Mouse (Mus musculus) heart, embryonic 10.5 days (tissue): ENCODE measurements at regions not wholly inside any gene's neighbourhood (a gene's known extent, or its start where the extent isn't known, plus 50 kb on each side); places are given as distances from the start of the nearest gene placed in this dataset.

Experiments
- DNase-seq: peaks from one replicate; pipeline ENCODE4 v3.0.0-alpha.2; 2017; ENCODE audit warnings: low spot score
- H3K27ac ChIP-seq: fragments of 300-500 bp; sonication (generic); 2 replicates; pipeline ENCODE4 v1.5.1; 2016; ENCODE audit warnings: mild to moderate bottlenecking
- H3K27me3 ChIP-seq: fragments of 300-500 bp; sonication (generic); 2 replicates; pipeline ENCODE4 v1.6.1; 2016; ENCODE audit warnings: mild to moderate bottlenecking; ENCODE audit not compliant: poor library complexity, insufficient read depth, severe bottlenecking
- H3K36me3 ChIP-seq: fragments of 300-500 bp; sonication (generic); 2 replicates; pipeline ENCODE4 v1.6.1; 2016; ENCODE audit warnings: mild to moderate bottlenecking, moderate library complexity
- H3K4me1 ChIP-seq: fragments of 300-500 bp; sonication (generic); 2 replicates; pipeline ENCODE4 v1.6.1; 2016; ENCODE audit warnings: mild to moderate bottlenecking
- H3K4me3 ChIP-seq: fragments of 300-500 bp; sonication (generic); 2 replicates; pipeline ENCODE4 v1.5.1; 2016; ENCODE audit warnings: mild to moderate bottlenecking, moderate library complexity
- H3K9me3 ChIP-seq: fragments of 300-500 bp; sonication (generic); 2 replicates; pipeline ENCODE4 v1.6.1; 2016; ENCODE audit warnings: mild to moderate bottlenecking, moderate library complexity
- WGBS: fragments of 180-500 bp; shearing (Covaris S2); methylation state at CpG from one replicate; pipeline ENCODE4 v1.1.7; 2016; 5-methylcytosine and 5-hydroxymethylcytosine counted together

GRCm38 (mm10) chr10:17411300-17411987 lies 311.6 kb upstream of the Cited2 start:
- Histone ChIP-seq H3K4me1 (peaks cover 7% of the 10 kb centered on the region; the same call in 1 of the 2 replicates), H3K27ac (peak overlapping the region; percentile 47; the same call in 1 of the 2 replicates), H3K9me3 (no peaks in the 10 kb centered on the region), H3K27me3 (no peaks in the 10 kb centered on the region), H3K4me3 (no peak overlapping the region), H3K36me3 (no peaks in the 10 kb centered on the region; the same call in 1 of the 2 replicates)
- DNase-seq: no peak
- 46% methylated on average over 4 of the region's 4 CpGs for WGBS

- H3K4me3 ChIP-seq: no peak overlapping the region
- no peaks in the 10 kb centered on the region for H3K36me3 ChIP-seq
- WGBS: 84% methylated on average over 3 of the region's 3 CpGs
- H3K27me3 ChIP-seq: no peaks in the 10 kb centered on the region
- H3K27ac ChIP-seq: no peak overlapping the region
- peaks cover 4% of the 10 kb centered on the region; the same call in 1 of the 2 replicates for H3K4me1 ChIP-seq
- no peak for DNase-seq
- no peaks in the 10 kb centered on the region for H3K9me3 ChIP-seq
These were observed 307.9 kb upstream of the Cited2 start for GRCm38 (mm10) chr10:17415112-17415511.

GRCm38 (mm10) chr10:17416121-17416520 lies 306.9 kb upstream of the Cited2 start:
- WGBS: 88% methylated on average over 1 of the region's 1 CpGs
- Histone ChIP-seq H3K27me3 (no peaks in the 10 kb centered on the region), H3K9me3 (no peaks in the 10 kb centered on the region), H3K36me3 (no peaks in the 10 kb centered on the region), H3K27ac (no peak overlapping the region), H3K4me1 (peaks cover 3% of the 10 kb centered on the region; the same call in 1 of the 2 replicates), H3K4me3 (no peak overlapping the region)
- no peak for DNase-seq

GRCm38 (mm10) chr10:17417394-17417793 lies 305.6 kb upstream of the Cited2 start:
- Histone ChIP-seq H3K4me1 (no peaks in the 10 kb centered on the region), H3K9me3 (no peaks in the 10 kb centered on the region), H3K27ac (no peak overlapping the region), H3K27me3 (no peaks in the 10 kb centered on the region), H3K4me3 (no peak overlapping the region), H3K36me3 (no peaks in the 10 kb centered on the region)
- WGBS: 79% methylated on average over 1 of the region's 1 CpGs
- no peak for DNase-seq

GRCm38 (mm10) chr10:17418227-17418685 lies 304.8 kb upstream of the Cited2 start:
- H3K27ac ChIP-seq: no peak overlapping the region
- DNase-seq: no peak
- 80% methylated on average over 7 of the region's 7 CpGs for WGBS
- H3K27me3 ChIP-seq: no peaks in the 10 kb centered on the region
- no peak overlapping the region for H3K4me3 ChIP-seq
- H3K4me1 ChIP-seq: no peaks in the 10 kb centered on the region
- H3K9me3 ChIP-seq: no peaks in the 10 kb centered on the region
- no peaks in the 10 kb centered on the region for H3K36me3 ChIP-seq

- Histone ChIP-seq H3K36me3 (no peaks in the 10 kb centered on the region), H3K4me1 (no peaks in the 10 kb centered on the region), H3K4me3 (no peak overlapping the region), H3K9me3 (no peaks in the 10 kb centered on the region), H3K27me3 (no peaks in the 10 kb centered on the region), H3K27ac (no peak overlapping the region)
- 67% methylated on average over 4 of the region's 4 CpGs for WGBS
- no peak for DNase-seq
These were observed 299.3 kb upstream of the Cited2 start for GRCm38 (mm10) chr10:17423584-17424278.

GRCm38 (mm10) chr10:17426197-17426596 lies 296.8 kb upstream of the Cited2 start:
- WGBS: 76% methylated on average over 3 of the region's 3 CpGs
- H3K36me3 ChIP-seq: no peaks in the 10 kb centered on the region

GRCm38 (mm10) chr10:17427316-17427715 lies 295.7 kb upstream of the Cited2 start:
- H3K9me3 ChIP-seq: no peaks in the 10 kb centered on the region
- H3K4me3 ChIP-seq: no peak overlapping the region
- no peaks in the 10 kb centered on the region for H3K4me1 ChIP-seq
- DNase-seq: no peak
- H3K36me3 ChIP-seq: no peaks in the 10 kb centered on the region
- no peak overlapping the region for H3K27ac ChIP-seq
- no peaks in the 10 kb centered on the region for H3K27me3 ChIP-seq

More at GRCm38 (mm10) chr10:17426197-17426596, 296.8 kb upstream of the Cited2 start:
- DNase-seq: no peak
- Histone ChIP-seq H3K4me1 (no peaks in the 10 kb centered on the region), H3K9me3 (no peaks in the 10 kb centered on the region), H3K4me3 (no peak overlapping the region), H3K27ac (no peak overlapping the region), H3K27me3 (no peaks in the 10 kb centered on the region)

GRCm38 (mm10) chr10:17428315-17428714 lies 294.7 kb upstream of the Cited2 start:
- Histone ChIP-seq H3K27me3 (no peaks in the 10 kb centered on the region), H3K27ac (no peak overlapping the region), H3K4me3 (no peak overlapping the region), H3K9me3 (no peaks in the 10 kb centered on the region), H3K36me3 (no peaks in the 10 kb centered on the region), H3K4me1 (no peaks in the 10 kb centered on the region)
- DNase-seq: no peak
- 80% methylated on average over 3 of the region's 3 CpGs for WGBS

GRCm38 (mm10) chr10:17431068-17431467 lies 291.9 kb upstream of the Cited2 start:
- Histone ChIP-seq H3K36me3 (no peaks in the 10 kb centered on the region), H3K27ac (no peak overlapping the region), H3K9me3 (no peaks in the 10 kb centered on the region), H3K4me1 (no peaks in the 10 kb centered on the region), H3K27me3 (no peaks in the 10 kb centered on the region), H3K4me3 (no peak overlapping the region)
- WGBS: 76% methylated on average over 8 of the region's 8 CpGs
- no peak for DNase-seq

- WGBS: 79% methylated on average over 4 of the region's 4 CpGs
- Histone ChIP-seq H3K4me1 (no peaks in the 10 kb centered on the region), H3K27ac (no peak overlapping the region), H3K4me3 (no peak overlapping the region), H3K9me3 (no peaks in the 10 kb centered on the region), H3K27me3 (no peaks in the 10 kb centered on the region), H3K36me3 (no peaks in the 10 kb centered on the region)
- no peak for DNase-seq
These were observed 288.9 kb upstream of the Cited2 start for GRCm38 (mm10) chr10:17434098-17434497.

- H3K36me3 ChIP-seq: no peaks in the 10 kb centered on the region
- no peaks in the 10 kb centered on the region for H3K4me1 ChIP-seq
- H3K4me3 ChIP-seq: no peak overlapping the region
- 60% methylated on average over 4 of the region's 4 CpGs for WGBS
- H3K27me3 ChIP-seq: no peaks in the 10 kb centered on the region
- H3K27ac ChIP-seq: no peak overlapping the region
- DNase-seq: no peak
- H3K9me3 ChIP-seq: no peaks in the 10 kb centered on the region
These were observed 272.8 kb upstream of the Cited2 start for GRCm38 (mm10) chr10:17450240-17450639.

- Histone ChIP-seq H3K27ac (no peak overlapping the region), H3K4me3 (no peak overlapping the region), H3K27me3 (no peaks in the 10 kb centered on the region), H3K9me3 (no peaks in the 10 kb centered on the region), H3K36me3 (no peaks in the 10 kb centered on the region), H3K4me1 (peaks cover 12% of the 10 kb centered on the region)
- WGBS: 79% methylated on average over 4 of the region's 4 CpGs
- DNase-seq: no peak
These were observed 252.1 kb upstream of the Cited2 start for GRCm38 (mm10) chr10:17470880-17471279.
